Mouse (Mus musculus): ENCODE data around the gene Gm14443.
"Not testable (repeated sequence)": the region's sequence is repeated elsewhere in the genome, so short reads cannot be mapped to it uniquely, and the experiment has no call there.

Gene Gm14443

DNA sequence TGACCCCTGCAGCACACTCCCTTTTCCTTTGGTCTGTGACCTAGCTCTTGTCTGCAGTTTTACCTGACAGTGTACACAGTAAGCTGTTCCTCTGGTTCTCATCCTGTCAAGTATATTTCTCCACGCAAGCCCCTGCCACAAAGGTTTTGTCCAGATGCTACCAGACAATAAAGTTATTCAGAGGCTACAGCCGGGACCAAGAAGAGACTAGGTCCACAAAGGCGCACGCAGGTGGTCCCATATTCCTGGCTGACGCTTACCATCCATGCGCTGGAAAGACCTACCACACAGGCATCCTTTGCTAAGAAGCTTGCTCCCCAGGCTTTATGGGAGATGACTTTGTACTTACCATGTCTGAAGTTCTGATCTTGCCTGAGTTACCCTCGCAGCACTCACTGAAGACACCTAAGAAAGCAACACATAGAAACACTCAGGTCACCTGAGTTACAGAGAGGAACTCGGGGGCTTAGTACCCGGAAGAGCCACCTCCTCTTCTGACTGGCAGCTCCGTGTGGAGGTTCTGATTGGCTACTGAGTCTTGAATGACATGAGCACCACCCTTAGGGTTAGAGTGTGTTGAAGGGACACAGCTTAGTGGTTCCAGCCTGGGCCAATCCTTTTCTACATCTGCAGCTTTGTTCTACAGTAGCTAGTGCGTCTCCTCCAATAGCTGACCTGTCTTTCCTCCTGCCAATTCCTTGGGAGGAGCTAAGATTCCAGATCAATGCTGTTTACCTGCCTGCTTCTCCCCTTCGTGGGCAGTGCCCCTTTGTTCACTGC, at the start of gene Gm14443:
Gm14443 (minus strand) TSS at position 471 of the 780 bp plus-strand sequence.
- DNase-seq, result not testable (repeated sequence)

DNA sequence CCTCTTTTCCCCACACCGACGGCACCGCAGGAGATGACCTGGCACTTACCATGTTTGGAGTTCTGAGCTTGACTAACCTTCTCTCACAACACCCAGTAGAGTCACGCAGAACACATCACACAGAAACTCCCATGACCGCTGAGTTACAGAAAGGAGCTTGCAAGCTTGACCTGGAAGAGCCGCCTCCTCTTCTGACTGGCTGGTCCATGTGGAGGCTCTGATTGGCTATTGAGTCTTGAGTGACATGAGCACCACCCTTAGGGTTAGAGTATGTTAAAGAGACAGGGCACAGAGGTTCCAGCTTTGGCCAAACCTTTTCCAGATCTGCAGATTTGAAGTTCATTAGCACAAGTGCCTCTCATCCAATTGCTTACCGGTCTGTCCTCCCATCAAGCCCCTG, 31.1 kb upstream of the Gm14443 start, which contains the start of gene Gm14391:
Gm14391 (minus strand) TSS at position 186 of the 400 bp plus-strand sequence.
- DNase-seq, result not testable (repeated sequence)

DNA sequence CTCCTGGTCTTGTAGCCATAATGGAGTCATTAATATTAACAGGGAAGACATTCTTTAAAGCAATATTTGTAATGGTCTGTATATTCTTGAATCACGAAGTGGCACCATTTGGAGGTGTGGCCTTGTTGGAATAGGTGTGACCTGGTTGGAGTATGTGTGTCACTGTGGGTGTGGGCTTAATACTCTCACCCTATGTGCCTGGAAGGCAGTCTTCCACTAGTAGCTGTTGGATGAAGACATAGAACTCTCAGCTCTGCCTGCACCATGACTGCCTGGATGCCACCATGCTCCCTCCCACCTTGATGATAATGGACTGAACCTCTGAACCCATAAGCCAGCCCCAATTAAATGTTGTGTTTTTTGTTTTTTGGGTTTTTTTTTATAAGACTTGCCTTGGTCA, 3.3 kb upstream of the Gm14443 start:
- not testable (repeated sequence) for DNase-seq

DNA sequence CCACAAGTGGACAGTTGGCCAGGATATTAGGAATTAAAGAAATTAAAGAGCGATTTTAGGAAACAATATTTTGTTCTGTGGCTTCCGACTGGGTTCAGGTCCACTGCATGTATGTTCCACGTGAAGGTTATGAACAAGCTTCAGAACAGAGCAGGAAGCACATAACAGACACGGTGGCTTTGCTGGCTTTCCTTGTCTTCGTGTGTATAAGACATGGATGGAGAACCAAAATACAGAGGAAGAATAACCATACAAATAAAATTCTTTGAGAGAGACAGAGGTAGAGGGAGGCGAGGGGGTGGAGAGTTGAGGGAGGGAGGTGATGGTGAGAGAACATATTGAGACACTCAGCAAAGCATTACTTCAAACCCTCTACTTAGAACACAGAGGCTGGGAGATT, 641 bp upstream of the Gm14443 start:
- no peak for DNase-seq

DNA sequence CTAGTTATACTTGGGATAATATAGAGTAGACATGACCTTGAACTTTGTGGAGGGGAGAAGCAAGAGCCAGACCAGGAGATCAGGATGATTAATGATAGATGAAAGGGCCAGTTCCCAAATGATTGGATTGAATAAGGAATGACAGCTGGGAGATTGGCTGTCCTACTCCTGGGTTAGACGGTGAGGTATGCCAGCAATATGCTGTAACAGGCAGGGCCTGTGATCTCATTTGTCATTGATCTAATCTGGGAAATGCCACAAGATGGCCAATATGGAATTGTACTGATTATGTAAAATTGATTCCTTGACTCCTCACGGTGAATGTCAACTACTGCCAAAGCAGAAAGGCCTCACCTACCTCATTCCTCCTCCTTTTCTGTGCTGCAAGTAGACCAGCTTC, 1.6 kb downstream of the Gm14443 start:
- DNase-seq, result not testable (repeated sequence)

DNA sequence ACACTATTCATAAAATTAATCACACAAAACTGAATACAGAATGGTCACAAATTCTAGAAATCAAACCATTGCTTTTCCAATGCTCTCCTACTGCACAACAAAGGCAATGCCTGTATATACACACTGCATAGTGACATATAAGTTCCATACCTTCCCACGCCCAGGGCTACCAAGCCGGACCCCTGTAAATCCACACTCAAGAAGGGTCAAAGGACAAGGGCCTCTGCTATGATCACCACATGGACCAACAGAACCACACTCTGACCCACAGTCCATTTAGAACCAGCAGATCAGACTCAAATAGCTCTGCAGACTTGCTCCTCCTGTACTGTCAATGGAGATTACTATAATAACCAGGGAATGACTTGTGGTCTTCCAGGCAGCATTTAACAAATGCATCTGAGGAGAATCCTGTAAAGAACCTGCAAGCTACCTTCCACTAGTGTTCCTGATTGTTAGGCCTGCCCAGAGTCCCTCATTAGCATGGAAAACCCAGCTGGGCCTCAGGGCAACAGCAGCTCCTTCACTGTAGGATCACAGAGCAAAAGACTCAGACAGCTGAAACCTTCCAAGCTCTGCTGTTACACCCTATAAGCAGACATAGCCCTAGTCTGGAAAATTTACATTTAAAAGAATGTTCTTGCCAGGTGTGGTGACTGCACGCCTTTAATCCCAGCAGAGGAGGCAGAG, 2.6 kb downstream of the Gm14443 start:
- not testable (repeated sequence) for DNase-seq

DNA sequence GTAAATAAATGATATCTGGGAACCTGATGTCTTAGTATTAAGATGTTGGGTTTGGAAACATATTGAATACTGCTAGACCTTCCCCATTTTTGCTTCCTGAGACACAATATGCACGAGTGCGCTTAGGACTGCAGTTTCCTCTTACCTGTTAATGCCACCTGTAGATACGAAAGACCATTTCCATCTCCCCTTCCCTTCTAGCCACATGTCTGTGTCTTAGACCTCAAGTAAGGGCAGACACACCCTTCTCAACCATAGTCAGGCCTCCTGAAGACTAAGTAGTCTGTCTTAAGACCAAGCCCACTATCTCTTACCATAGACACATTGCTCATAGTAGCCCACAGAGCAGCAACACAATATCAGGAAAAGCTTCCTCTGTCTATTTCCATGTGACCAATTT, 3.5 kb downstream of the Gm14443 start:
- DNase-seq, result no peak

DNA sequence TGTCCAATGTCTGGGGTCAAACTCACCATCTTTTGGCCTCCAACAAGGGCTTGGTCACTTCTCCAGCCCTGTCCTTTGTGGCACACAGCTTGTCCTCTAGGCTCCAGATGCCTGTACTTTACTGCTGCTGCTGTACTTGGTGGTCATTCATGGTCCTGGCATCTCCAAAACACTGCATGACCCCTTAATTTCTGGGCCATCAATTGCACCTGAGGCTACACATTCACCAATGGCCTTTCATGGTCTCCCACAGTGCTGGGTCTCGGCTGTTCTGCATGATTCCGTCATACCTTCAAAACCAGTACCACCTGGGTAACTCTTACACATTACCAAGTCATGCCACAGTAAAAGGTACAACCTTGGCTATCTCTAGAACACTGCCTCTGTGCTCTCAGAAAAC, 8.8 kb downstream of the Gm14443 start:
- DNase-seq, result not testable (repeated sequence)

DNA sequence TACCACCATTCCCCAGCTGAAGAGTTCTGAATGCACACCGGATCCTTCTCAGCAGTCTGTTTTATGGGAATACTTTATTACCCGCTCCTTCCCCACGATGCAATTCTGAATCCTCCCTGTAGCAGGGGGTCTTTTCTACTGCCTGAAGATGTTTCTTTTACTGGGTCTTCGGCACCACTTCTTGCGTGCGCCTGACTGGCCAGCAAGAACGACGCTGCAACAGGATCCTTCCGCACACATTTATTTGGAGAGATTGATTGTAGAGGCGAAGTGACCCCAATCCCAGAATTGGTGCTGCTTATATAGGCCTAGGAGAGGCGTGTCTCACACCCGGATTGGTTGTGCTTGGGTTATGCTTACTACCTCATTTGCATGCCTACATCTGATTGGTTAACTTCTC, 10.6 kb downstream of the Gm14443 start:
- DNase-seq, result not testable (repeated sequence)

DNA sequence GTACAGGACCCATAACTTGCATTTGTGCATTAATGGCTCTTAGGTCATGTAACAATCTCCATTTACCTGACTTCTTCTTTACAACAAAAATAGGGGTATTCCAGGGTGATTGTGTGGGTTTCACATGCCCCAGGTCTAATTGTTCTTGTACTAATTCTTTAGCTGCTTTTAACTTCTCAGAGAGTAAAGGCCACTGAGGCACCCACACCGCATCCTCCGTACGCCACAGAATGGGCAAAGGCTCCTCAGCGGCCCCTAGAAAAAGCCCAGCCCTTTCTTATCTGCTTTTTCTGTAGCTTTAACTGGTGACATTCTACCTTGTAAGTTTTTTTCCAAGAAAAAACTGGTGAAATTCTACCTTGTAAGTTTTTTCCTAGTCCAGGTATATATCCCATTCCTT, 14.2 kb downstream of the Gm14443 start:
- not testable (repeated sequence) for DNase-seq

DNA sequence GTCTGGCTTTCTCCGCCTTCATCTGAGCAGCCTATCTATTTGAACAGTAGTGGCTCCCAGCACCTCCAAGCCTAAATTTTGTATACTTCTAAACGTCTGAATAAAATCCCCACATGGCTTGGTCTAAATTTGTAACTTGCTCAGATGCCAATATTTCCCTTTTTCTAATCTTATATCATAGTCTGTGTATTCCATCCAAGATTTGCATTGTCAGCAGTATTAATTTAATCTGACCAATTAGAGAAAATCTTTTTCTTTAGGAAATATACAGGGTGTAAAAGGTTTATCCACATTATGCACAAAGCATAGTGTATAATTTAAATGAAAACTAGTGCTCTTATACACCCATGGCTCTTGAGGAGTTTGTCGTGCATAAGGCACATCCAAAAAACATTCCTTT, 17.0 kb downstream of the Gm14443 start:
- DNase-seq, result no peak

DNA sequence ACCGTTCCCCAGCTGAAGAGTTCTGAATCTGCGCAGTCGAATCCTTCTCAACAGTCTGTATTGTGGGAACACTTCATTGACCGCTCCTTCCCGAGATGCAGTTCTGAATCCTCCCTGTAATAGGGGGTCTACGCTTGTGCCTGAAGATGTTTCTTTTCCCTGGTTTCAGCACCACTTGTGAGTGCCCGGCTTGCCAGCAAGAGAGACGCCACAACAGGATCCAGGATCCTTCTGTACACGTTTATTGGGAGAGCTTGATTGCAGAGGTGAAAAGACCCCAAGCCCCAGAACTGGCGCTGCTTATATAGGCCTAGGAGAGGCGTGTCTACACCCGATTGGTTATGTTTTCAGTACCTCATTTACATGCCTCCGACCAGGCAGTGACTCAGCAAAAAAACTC, 19.0 kb downstream of the Gm14443 start:
- no peak for DNase-seq

DNA sequence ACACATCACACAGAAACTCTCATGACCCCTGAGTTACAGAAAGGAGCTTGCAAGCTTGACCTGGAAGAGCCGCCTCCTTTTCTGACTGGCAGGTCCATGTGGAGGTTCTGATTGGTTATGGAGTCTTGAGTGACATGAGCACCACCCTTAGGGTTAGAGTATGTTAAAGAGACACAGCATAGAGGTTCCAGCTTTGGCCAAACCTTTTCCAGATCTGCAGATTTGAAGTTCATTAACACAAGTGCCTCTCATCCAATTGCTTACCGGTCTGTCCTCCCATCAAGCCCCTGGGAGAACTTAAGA, 33.7 kb downstream of the Gm14443 start, which contains the start of gene Gm14399:
Gm14399 (minus strand) TSS at position 20 of the 303 bp plus-strand sequence.
- not testable (repeated sequence) for DNase-seq

DNA sequence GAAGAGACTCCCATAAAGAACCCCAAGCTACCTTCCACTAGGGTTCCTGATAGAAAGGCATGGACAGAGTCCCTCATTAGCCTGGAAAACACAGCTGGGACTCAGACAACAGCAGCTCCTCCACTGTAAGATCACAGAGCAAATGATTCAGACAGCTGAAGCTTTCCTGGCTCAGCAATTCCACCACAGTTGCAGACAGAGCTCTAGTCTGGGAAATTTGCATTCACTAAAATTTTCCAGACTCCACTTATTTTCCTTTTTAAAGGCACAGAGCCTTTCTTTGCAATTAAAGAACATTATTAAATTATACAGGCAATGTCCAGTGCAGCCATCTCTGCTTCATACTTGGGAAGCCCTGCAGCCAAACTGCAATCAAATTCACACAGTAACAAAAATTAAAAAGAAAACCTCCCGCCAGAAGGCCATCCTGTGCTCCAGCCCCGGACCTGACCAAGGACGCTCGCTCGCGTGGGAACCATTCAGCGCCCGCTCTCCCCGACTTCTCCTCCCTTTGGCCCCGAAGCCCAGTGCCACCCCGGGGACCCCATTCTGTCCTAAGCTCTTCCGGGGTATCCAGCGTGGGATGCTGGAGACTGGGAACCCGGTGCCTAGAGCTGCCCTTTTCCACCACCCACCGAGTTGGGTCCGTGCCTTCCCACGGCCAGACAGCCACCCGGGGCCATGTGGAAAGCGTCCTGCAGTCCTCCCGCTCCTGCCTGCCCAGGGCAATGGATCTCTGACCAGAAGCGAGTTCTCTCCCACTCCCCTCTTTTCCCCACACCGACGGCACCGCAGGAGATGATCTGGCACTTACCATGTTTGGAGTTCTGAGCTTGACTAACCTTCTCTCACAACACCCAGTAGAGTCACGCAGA, 34.3 kb downstream of the Gm14443 start:
- peak; percentile 31 for DNase-seq

DNA sequence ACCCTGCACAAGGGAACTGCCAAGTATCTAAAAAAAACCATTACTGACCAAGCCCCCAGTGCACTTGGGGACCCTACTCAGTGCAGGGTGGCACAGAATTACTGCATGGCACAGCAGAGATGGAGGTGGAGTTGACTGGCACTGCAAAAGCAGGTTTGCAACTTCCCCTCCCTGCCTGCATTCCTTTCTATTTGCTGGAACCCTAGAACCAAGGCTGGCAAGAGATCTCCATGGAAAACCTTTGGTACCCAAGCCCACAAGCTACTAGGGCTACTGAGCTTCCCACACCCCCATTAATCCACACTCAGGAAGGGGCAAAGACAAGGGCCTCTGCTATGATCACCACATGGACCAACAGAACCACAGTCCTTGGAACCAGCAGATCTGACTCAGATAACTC, 35.0 kb downstream of the Gm14443 start:
- not testable (repeated sequence) for DNase-seq
